Mouse (Mus musculus): ENCODE results near the gene Gm21425. TPM values are rescaled to one million over a fixed set of nuclear protein-coding genes. Genes with fewer than 3 reads are reported as not detected.
"Not testable (repeated sequence)": the region's sequence is repeated elsewhere in the genome, so short reads cannot be mapped to it uniquely, and the experiment has no call there.

Gm21425 gene
- polyA plus RNA-seq (2016; fragmentation: Nextera tagmentation; extraction: Ambion mirVana) = not detected in 2 replicates

GRCm38 (mm10) chrY:13161668-13162067, at the start of gene Gm21425:
Gm21425 (plus strand) TSS chrY:13161968.
- not testable (repeated sequence) for H3K9me3 ChIP-seq; H3K4me3 ChIP-seq; H3K36me3 ChIP-seq; ATAC-seq (ENCODE audit: low FRiP score, low read depth); H3K9ac ChIP-seq (replicated peaks); H3K4me2 ChIP-seq (replicated peaks); H3K27ac ChIP-seq (replicated peaks); H3K4me1 ChIP-seq; H3K27me3 ChIP-seq

GRCm38 (mm10) chrY:13133392-13133791, 28.4 kb upstream of the Gm21425 start, which contains the start of gene Gm21891:
Gm21891 (minus strand) TSS chrY:13133492.
- not testable (repeated sequence) for H3K27me3 ChIP-seq; ATAC-seq (ENCODE audit: low FRiP score, low read depth); H3K4me3 ChIP-seq; H3K9me3 ChIP-seq; H3K4me2 ChIP-seq (replicated peaks); H3K36me3 ChIP-seq; H3K27ac ChIP-seq (replicated peaks); H3K9ac ChIP-seq (replicated peaks); H3K4me1 ChIP-seq
- WGBS = no CpG with 5 or more reads among the region's 3 CpGs

Other genes starting within 250 kb of the Gm21425 start
- not detected in 2 replicates for gene Gm20807, start 119.1 kb upstream of the Gm21425 start, polyA plus RNA-seq (2016; fragmentation: Nextera tagmentation; extraction: Ambion mirVana)
- not detected in 2 replicates for gene Gm21891, start 28.5 kb upstream of the Gm21425 start, polyA plus RNA-seq (2016; fragmentation: Nextera tagmentation; extraction: Ambion mirVana)
- not detected in 2 replicates for gene Gm21828, start 62.0 kb downstream of the Gm21425 start, polyA plus RNA-seq (2016; fragmentation: Nextera tagmentation; extraction: Ambion mirVana)
- gene Gm21440, start 90.4 kb downstream of the Gm21425 start, polyA plus RNA-seq (2016; fragmentation: Nextera tagmentation; extraction: Ambion mirVana) = not detected in 2 replicates
- gene Gm21454, start 90.5 kb downstream of the Gm21425 start, polyA plus RNA-seq (2016; fragmentation: Nextera tagmentation; extraction: Ambion mirVana) = not detected in 2 replicates
- gene Gm21725, start 187.1 kb downstream of the Gm21425 start, polyA plus RNA-seq (2016; fragmentation: Nextera tagmentation; extraction: Ambion mirVana) = not detected in 2 replicates